Mouse (Mus musculus) C2C12 (cell line): ENCODE measurements around the gene Ccdc22.

ENCODE experiments used
- CEBPB ChIP-seq: IDR thresholded peaks from one replicate; pipeline ENCODE4 v1.6.1; 2011; ENCODE audit warnings: low read depth, mild to moderate bottlenecking, control low read depth, moderate library complexity
- CTCF ChIP-seq: IDR thresholded peaks from one replicate; pipeline ENCODE4 v1.5.1; 2011; ENCODE audit not compliant: control insufficient read depth, insufficient read depth, insufficient read length
- FOSL1 ChIP-seq: IDR thresholded peaks from one replicate; pipeline ENCODE4 v1.8.0; 2011; ENCODE audit warnings: mild to moderate bottlenecking, low read length; ENCODE audit not compliant: poor library complexity, insufficient read depth, severe bottlenecking
- MAX ChIP-seq: IDR thresholded peaks from one replicate; pipeline ENCODE4 v1.6.1; 2011; ENCODE audit warnings: mild to moderate bottlenecking, control low read depth
- MYOD1 ChIP-seq: IDR thresholded peaks from one replicate; pipeline ENCODE4 v1.6.1; 2011; ENCODE audit warnings: low read depth; ENCODE audit not compliant: control insufficient read depth, insufficient read length

DNA sequence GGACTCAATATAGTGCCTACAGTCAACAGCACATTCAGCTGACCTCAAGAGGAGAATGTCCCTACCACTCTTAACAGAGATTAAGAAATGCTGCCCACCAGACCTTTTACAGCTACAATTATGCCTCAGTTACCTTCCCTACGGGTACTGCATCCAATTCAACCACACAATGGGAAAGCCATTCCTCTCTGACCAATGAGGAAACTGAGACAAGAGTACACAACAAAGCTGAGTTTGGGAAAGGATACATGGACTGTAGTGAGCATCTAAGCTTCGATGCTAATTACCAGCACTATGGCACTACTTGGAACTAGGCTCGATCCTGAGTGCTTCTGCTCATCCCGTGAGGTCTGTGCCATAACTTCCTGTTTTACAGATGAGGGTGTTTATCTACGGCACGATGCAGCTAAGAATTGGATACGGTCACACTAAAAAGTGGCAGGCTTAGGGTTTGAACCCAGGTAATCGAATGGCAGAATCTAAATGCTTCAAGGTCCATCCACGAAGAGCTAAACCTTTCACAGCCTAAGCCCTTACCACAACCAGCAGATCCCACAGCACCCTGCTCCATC, 33.7 kb downstream of the Ccdc22 start:
- TF ChIP-seq CTCF (no peak), MYOD1 (no peak), CEBPB (no peak), MAX (no peak), FOSL1 (no peak)
